Mouse (Mus musculus): ENCODE data around the gene Cnot9.

GRCm38 (mm10) chr1:74507780-74508179 lies 1.9 kb downstream of the Cnot9 start:
- TF ChIP-seq FLI1 (IDR thresholded peaks at IDR 0.05; ENCODE audit: low read length): no peak
- TF ChIP-seq GATA1 (IDR thresholded peaks at IDR 0.05; ENCODE audit: borderline replicate concordance, low read length): no peak
